Mouse (Mus musculus) liver, embryonic 13.5 days (tissue): ENCODE measurements at regions not wholly inside any gene's neighbourhood (a gene's known extent, or its start where the extent isn't known, plus 50 kb on each side); places are given as distances from the start of the nearest gene placed in this dataset.

Experiments used
- ATAC-seq: fragments of 200-750 bp; cut with Nextera tagmentation; 2 replicates; pipeline ENCODE4 v1.8.0; 2017; ENCODE audit warnings: low read depth, mild to moderate bottlenecking, moderate number of reproducible peaks, moderate library complexity
- DNase-seq: peaks from one replicate; pipeline ENCODE4 v3.0.0; 2022
- H3K27ac ChIP-seq: fragments of 300-500 bp; sonication (generic); 2 replicates; pipeline ENCODE4 v1.5.1; 2015; ENCODE audit warnings: moderate library complexity, mild to moderate bottlenecking, inconsistent platforms
- H3K27me3 ChIP-seq: fragments of 300-500 bp; sonication (generic); 2 replicates; pipeline ENCODE4 v1.6.1; 2015; ENCODE audit warnings: mild to moderate bottlenecking, inconsistent platforms
- H3K36me3 ChIP-seq: fragments of 300-500 bp; sonication (generic); 2 replicates; pipeline ENCODE4 v1.6.1; 2015; ENCODE audit warnings: mild to moderate bottlenecking, inconsistent platforms
- H3K4me1 ChIP-seq: fragments of 300-500 bp; sonication (generic); replicated peaks from 2 replicates; pipeline ENCODE4 v1.6.1; 2015; ENCODE audit warnings: inconsistent platforms
- H3K4me2 ChIP-seq: fragments of 300-500 bp; sonication (generic); 2 replicates; pipeline ENCODE4 v1.6.1; 2015; ENCODE audit warnings: inconsistent platforms, mild to moderate bottlenecking, moderate library complexity
- H3K4me3 ChIP-seq: fragments of 300-500 bp; sonication (generic); replicated peaks from 2 replicates; pipeline ENCODE4 v1.5.1; 2015; ENCODE audit warnings: mild to moderate bottlenecking, inconsistent platforms
- H3K9ac ChIP-seq: fragments of 300-500 bp; sonication (generic); 2 replicates; pipeline ENCODE4 v1.6.1; 2015; ENCODE audit warnings: mild to moderate bottlenecking, inconsistent platforms
- H3K9me3 ChIP-seq: fragments of 300-500 bp; sonication (generic); replicated peaks from 2 replicates; pipeline ENCODE4 v1.6.1; 2016; ENCODE audit warnings: inconsistent platforms
- WGBS: fragments of 180-500 bp; shearing (Covaris S2); methylation state at CpG from one replicate; pipeline ENCODE4 v1.1.7; 2015; ENCODE audit not compliant: insufficient replicate concordance; 5-methylcytosine and 5-hydroxymethylcytosine counted together

GRCm38 (mm10) chr4:31744431-31744830, 219.5 kb upstream of the Map3k7 start:
- H3K27ac ChIP-seq: no peak overlapping the region
- H3K27me3 ChIP-seq: no peaks in the 10 kb centered on the region
- H3K9me3 ChIP-seq: no peaks in the 10 kb centered on the region
- 61% methylated on average over 4 of the region's 4 CpGs for WGBS
- DNase-seq (no peak), ATAC-seq (no peak)
- no peaks in the 10 kb centered on the region for H3K4me1 ChIP-seq
- H3K4me3 ChIP-seq: no peak overlapping the region
- H3K36me3 ChIP-seq: no peaks in the 10 kb centered on the region
- no peak overlapping the region for H3K9ac ChIP-seq
- H3K4me2 ChIP-seq: no peak overlapping the region

DNA sequence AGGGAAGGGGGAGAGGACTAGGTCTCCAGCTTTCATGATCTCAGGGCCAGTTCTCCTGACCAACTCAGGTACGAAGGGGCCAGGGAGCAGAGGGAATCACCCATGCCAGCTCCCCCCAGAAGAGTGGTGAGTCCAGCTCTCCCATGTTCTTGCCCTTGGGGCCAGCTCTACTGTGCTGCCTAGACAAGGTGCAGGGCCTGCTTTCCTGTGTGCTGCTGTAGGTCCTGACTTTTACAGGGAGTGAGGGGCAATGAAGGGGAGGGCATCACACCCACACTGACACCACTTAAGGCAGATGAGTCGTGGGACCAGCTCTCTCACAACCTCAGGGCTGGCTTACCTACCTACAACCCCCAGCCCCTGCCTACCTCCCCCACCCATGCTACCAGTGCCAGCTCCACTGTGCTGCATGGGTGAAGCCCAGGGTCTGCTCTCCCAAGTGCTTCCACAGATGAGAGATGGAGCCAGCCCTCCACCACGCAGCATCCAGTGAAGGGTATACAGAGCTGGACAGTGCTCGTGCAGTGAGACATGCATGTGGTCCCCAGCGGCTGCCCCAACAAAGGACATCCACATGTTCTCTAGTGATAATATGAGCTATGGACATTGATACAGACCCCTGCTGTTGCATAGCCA, 210.1 kb upstream of the Map3k7 start:
- no peak overlapping the region for H3K27ac ChIP-seq
- WGBS: 69% methylated on average over 5 of the region's 5 CpGs
- H3K4me2 ChIP-seq: no peak overlapping the region
- ATAC-seq (no peak), DNase-seq (no peak)
- H3K27me3 ChIP-seq: no peaks in the 10 kb centered on the region
- no peaks in the 10 kb centered on the region for H3K36me3 ChIP-seq
- H3K4me3 ChIP-seq: no peak overlapping the region
- no peaks in the 10 kb centered on the region for H3K4me1 ChIP-seq
- no peaks in the 10 kb centered on the region for H3K9me3 ChIP-seq
- H3K9ac ChIP-seq: no peak overlapping the region

- H3K9ac ChIP-seq: no peak overlapping the region
- H3K4me1 ChIP-seq: no peaks in the 10 kb centered on the region
- H3K9me3 ChIP-seq: no peaks in the 10 kb centered on the region
- H3K27me3 ChIP-seq: no peaks in the 10 kb centered on the region
- 32% methylated on average over 1 of the region's 1 CpGs for WGBS
- H3K27ac ChIP-seq: no peak overlapping the region
- ATAC-seq (no peak), DNase-seq (no peak)
- no peak overlapping the region for H3K4me3 ChIP-seq
- no peaks in the 10 kb centered on the region for H3K36me3 ChIP-seq
- no peak overlapping the region for H3K4me2 ChIP-seq
These were observed 206.8 kb upstream of the Map3k7 start for GRCm38 (mm10) chr4:31757126-31757525.

- H3K4me3 ChIP-seq: no peak overlapping the region
- no peak overlapping the region for H3K4me2 ChIP-seq
- no peaks in the 10 kb centered on the region for H3K4me1 ChIP-seq
- DNase-seq: no peak
- no peak overlapping the region for H3K9ac ChIP-seq
- no peak overlapping the region for H3K27ac ChIP-seq
- no peaks in the 10 kb centered on the region for H3K9me3 ChIP-seq
- 47% methylated on average over 4 of the region's 4 CpGs for WGBS
- H3K27me3 ChIP-seq: no peaks in the 10 kb centered on the region
- H3K36me3 ChIP-seq: no peaks in the 10 kb centered on the region
- no peak for ATAC-seq
These were observed 203.8 kb upstream of the Map3k7 start for GRCm38 (mm10) chr4:31760116-31760515.

DNA sequence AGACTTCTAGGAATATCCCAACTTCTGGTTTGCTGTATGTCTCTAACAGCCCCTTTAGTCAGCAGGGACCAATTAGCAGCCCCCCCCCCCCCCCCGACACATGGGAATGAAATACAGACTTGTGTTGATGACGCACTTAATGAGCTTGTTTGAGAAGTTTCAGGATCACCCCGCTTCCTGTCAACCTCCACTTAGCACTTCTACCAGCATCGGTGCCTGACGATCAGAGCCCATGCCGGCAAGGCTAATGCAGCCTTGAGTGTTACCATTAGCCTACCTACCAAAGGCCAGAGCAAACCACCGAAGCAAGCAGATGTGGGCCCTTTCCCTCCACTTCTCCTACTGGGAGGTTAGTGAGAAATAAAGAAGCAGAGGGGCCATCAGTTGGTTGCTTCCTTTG, 201.7 kb upstream of the Map3k7 start:
- WGBS: 48% methylated on average over 7 of the region's 7 CpGs
- Histone ChIP-seq H3K27me3 (no peaks in the 10 kb centered on the region), H3K4me2 (no peak overlapping the region), H3K9me3 (no peaks in the 10 kb centered on the region), H3K4me3 (no peak overlapping the region), H3K27ac (no peak overlapping the region), H3K36me3 (no peaks in the 10 kb centered on the region), H3K9ac (no peak overlapping the region), H3K4me1 (no peaks in the 10 kb centered on the region)
- ATAC-seq: no peak
- DNase-seq: no peak

GRCm38 (mm10) chr4:31768026-31768626, 195.8 kb upstream of the Map3k7 start:
- 70% methylated on average over 6 of the region's 6 CpGs for WGBS
- Histone ChIP-seq H3K4me3 (no peak overlapping the region), H3K9ac (no peak overlapping the region), H3K9me3 (no peaks in the 10 kb centered on the region), H3K4me1 (no peaks in the 10 kb centered on the region), H3K27ac (no peak overlapping the region), H3K36me3 (no peaks in the 10 kb centered on the region), H3K27me3 (no peaks in the 10 kb centered on the region), H3K4me2 (no peak overlapping the region)
- DNase-seq (no peak), ATAC-seq (no peak)

DNA sequence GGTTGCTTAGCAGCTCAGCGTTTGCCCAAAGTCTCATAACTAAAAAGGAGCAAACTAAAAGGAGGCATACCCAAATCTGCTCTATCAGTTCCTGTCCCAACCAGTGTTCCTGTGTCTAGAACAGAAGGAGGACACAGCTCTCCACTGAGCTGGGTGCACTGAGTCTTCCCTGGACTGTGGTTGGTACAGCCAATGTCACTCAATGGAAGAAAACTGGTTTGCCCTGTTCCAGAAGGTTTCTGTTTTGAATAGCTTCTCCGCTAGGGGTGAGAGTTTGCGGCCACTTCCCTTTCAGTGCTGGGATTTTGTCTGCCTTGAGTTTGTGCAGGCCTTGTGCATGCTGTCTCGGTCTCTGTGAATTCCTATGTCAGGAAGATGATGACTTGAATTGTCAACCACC, 194.6 kb upstream of the Map3k7 start:
- H3K4me1 ChIP-seq: no peaks in the 10 kb centered on the region
- no peak for ATAC-seq
- no peak overlapping the region for H3K9ac ChIP-seq
- no peak overlapping the region for H3K4me3 ChIP-seq
- no peak for DNase-seq
- H3K27ac ChIP-seq: no peak overlapping the region
- H3K27me3 ChIP-seq: no peaks in the 10 kb centered on the region
- no peak overlapping the region for H3K4me2 ChIP-seq
- no peaks in the 10 kb centered on the region for H3K9me3 ChIP-seq
- H3K36me3 ChIP-seq: no peaks in the 10 kb centered on the region
- 66% methylated on average over 4 of the region's 4 CpGs for WGBS

DNA sequence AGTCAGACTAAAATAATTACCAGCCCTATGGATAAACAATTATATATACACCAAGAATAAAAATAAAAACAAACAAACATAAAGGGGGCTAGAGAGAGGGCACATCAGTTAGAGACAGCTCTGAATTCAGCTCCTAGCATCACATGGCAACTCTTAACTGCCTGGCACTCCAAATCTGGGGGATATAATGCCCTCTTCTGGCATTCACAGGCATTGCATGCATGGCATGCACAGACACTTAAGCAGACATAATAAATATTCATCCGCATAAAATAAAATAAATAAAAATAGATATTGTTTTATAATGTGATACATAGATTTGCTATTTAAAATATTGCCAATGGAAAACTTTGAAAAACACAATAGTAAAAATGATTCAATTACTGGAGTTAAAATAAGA, 177.6 kb upstream of the Map3k7 start:
- DNase-seq (no peak), ATAC-seq (no peak)
- Histone ChIP-seq H3K4me3 (no peak overlapping the region), H3K36me3 (no peaks in the 10 kb centered on the region), H3K27ac (no peak overlapping the region), H3K27me3 (no peaks in the 10 kb centered on the region), H3K9me3 (no peaks in the 10 kb centered on the region), H3K4me1 (no peaks in the 10 kb centered on the region), H3K9ac (no peak overlapping the region), H3K4me2 (no peak overlapping the region)
- WGBS: 69% methylated on average over 1 of the region's 1 CpGs

GRCm38 (mm10) chr4:31817574-31818240, 146.2 kb upstream of the Map3k7 start:
- Histone ChIP-seq H3K9ac (no peak overlapping the region), H3K4me3 (no peak overlapping the region), H3K9me3 (no peaks in the 10 kb centered on the region), H3K36me3 (no peaks in the 10 kb centered on the region), H3K27ac (no peak overlapping the region), H3K4me2 (no peak overlapping the region), H3K27me3 (no peaks in the 10 kb centered on the region), H3K4me1 (no peaks in the 10 kb centered on the region)
- no peak for ATAC-seq
- 61% methylated on average over 3 of the region's 3 CpGs for WGBS
- no peak for DNase-seq

DNA sequence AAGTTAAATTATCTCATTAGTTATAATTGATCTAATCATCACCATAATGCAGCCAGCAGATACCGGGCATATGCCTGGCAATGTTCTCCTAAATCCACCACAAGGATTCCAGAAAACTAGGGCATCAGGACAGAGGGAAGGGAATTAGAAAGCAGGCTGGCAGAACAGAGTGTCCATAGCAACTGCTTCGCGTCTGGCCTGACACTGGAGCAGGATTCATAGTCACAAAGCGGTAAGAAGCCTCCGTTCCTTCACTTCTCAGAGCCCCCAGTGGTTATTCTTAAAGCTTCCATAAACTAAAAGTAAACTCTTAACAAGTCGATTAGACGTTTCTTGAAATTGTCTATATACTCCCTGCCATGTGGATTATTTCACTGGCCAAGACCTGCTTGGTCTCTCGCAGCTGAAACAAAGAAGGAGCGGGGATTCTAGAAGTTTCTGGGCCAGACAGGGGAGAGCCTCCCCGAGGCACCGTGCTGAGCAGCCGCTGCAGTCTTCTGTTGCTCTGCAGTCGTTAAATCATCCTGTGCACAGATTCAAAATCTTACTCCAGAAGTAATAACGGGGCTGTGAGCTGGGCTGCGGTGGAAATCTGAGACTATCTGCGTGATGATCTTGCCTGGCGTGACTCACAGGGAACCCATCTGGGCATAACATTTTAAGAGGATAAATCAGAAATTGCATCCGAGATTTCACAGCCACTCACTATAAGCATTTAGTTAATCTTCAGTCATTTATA, 144.2 kb upstream of the Map3k7 start:
- no peak for ATAC-seq
- no peak overlapping the region for H3K4me2 ChIP-seq

DNA sequence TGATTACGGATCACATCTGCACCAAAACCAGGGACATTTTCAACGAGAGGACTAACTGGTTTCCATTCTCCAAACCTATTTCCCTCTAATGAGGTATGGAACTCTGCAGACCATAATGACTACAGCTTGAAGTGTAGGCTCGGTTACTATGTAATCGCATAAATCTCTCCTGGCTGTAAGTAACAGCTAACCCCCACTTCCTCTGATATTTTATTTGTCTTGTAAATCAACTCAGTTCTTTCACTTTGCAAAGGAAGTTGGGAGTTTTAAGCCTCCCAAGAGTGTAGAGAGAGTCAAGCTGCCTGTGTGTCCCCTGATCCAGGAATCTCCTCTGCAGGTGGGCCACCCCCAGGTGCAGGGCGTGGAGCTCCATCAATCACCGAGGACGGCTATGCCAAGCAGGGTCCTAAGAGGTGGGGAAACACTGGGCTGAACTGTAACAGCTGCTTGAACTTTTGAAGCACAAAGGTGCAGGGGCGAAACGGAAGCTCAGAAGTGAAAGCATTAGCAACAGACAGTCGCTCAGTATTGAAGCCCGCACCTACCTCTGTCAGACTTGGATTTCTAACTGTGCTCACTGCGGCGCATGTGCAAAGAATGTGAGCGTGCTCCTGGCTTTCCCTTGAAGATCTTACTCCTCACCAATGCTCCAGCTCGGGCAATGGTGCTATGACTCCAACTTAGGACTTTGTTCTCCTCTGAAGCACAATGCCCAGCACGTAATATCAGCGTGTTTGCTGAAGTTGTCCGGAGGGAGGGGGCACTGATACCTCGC, 140.1 kb upstream of the Map3k7 start:
- WGBS: 53% methylated on average over 19 of the region's 19 CpGs
- H3K4me3 ChIP-seq: no peak overlapping the region
- H3K27ac ChIP-seq: no peak overlapping the region
- H3K27me3 ChIP-seq: no peaks in the 10 kb centered on the region
- ATAC-seq (no peak), DNase-seq (no peak)
- H3K9me3 ChIP-seq: no peaks in the 10 kb centered on the region
- no peaks in the 10 kb centered on the region for H3K36me3 ChIP-seq
- H3K4me1 ChIP-seq: no peaks in the 10 kb centered on the region
- H3K4me2 ChIP-seq: 0 out of 2 replicates have a peak overlapping the region, but pooled peaks have one; percentile 17
- no peak overlapping the region for H3K9ac ChIP-seq

More for the DNA sequence above, 144.2 kb upstream of the Map3k7 start:
- no peaks in the 10 kb centered on the region for H3K36me3 ChIP-seq
- H3K4me1 ChIP-seq: no peaks in the 10 kb centered on the region
- H3K27me3 ChIP-seq: no peaks in the 10 kb centered on the region
- no peak for DNase-seq
- 67% methylated on average over 18 of the region's 18 CpGs for WGBS
- no peak overlapping the region for H3K9ac ChIP-seq
- no peak overlapping the region for H3K27ac ChIP-seq
- no peak overlapping the region for H3K4me3 ChIP-seq
- no peaks in the 10 kb centered on the region for H3K9me3 ChIP-seq
